Mouse (Mus musculus): ENCODE results near the gene Ctsa. TPM values are rescaled to one million over a fixed set of nuclear protein-coding genes. Genes with fewer than 3 reads are reported as not detected.
A peak's percentile ranks its signal among the peaks of the same experiment; 100 is the strongest.

Gene Ctsa
- total and polyA plus RNA-seq, 3 experiments: 19.9 to 45.5 (median 27.0) TPM

GRCm38 (mm10) chr2:164786388-164786885 lies 46.2 kb upstream of the Ctsa start:
- no peaks in the 10 kb centered on the region for H3K79me2 ChIP-seq (replicated peaks; ENCODE audit: control insufficient read depth, extremely low read depth, insufficient read depth, poor library complexity, severe bottlenecking)
- no peak overlapping the region for H3K4me3 ChIP-seq (replicated peaks in 1 of 3; ENCODE audit: low read depth in 2 of 3, low read length in 2 of 3, poor library complexity in 1 of 3)
- in situ Hi-C loops (cut with MboI; ENCODE audit: low pct_ligation_motif_present, low pct_unique_long_range_greater_than_20kb, low sequenced_read_pairs) (no loop called here), dilution Hi-C loops (cut with MboI; ENCODE audit: extremely low pct_ligation_motif_present, extremely low pct_unique_long_range_greater_than_20kb, low sequenced_read_pairs) (no loop called here)
- peaks cover 25% of the 10 kb centered on the region for H3K27me3 ChIP-seq (replicated peaks)
- H3K27ac ChIP-seq (ENCODE audit: insufficient read depth, low read depth): no peak overlapping the region
- H3K9ac ChIP-seq (ENCODE audit: insufficient read depth, low read depth): peak overlapping the region; percentile 45; the same call in 1 of the 2 replicates
- H3K9me3 ChIP-seq (replicated peaks; ENCODE audit: low read length): no peaks in the 10 kb centered on the region
- DNase-seq (ENCODE audit: extremely low read depth): no peak
- peaks cover 4 to 29% of the 10 kb centered on the region in 2 experiments for H3K36me3 ChIP-seq (replicated peaks in 1 of 2; ENCODE audit: control insufficient read depth in 1 of 2, insufficient read depth in 1 of 2, low read length in 1 of 2)
- peak overlapping the region; percentile 90 for H3K4me2 ChIP-seq (ENCODE audit: insufficient read depth, low read depth, poor library complexity, severe bottlenecking)
- TF ChIP-seq ZMIZ1 (IDR thresholded peaks at IDR 0.05; ENCODE audit: low read depth, low read length) (no peak), MYC (IDR thresholded peaks at IDR 0.05; ENCODE audit: low read depth, low read length) (no peak), NELFE (IDR thresholded peaks at IDR 0.05; ENCODE audit: low read depth, low read length) (no peak), IRF4 (IDR thresholded peaks at IDR 0.05; ENCODE audit: low read depth, low read length) (no peak), UBTF (IDR thresholded peaks at IDR 0.05; ENCODE audit: low read depth, low read length) (no peak), EP300 (IDR thresholded peaks at IDR 0.05; ENCODE audit: low read length) (no peak), ETS1 (conservative IDR thresholded peaks at IDR 0.05; ENCODE audit: low read depth, low read length) (no peak), POLR2AphosphoS2 (IDR thresholded peaks at IDR 0.05; ENCODE audit: low read depth, low read length) (no peak), SIN3A (IDR thresholded peaks at IDR 0.05; ENCODE audit: low read length) (no peak), POLR2A (IDR thresholded peaks at IDR 0.05; ENCODE audit: low read depth, low read length) (no peak), HCFC1 (IDR thresholded peaks at IDR 0.05; ENCODE audit: low read depth, low read length) (no peak), ELF1 (IDR thresholded peaks at IDR 0.05; ENCODE audit: low read depth, low read length) (no peak), ZKSCAN1 (IDR thresholded peaks at IDR 0.05; ENCODE audit: borderline replicate concordance, low read depth, low read length) (no peak), BHLHE40 (IDR thresholded peaks at IDR 0.05; ENCODE audit: low read depth, low read length) (no peak), RAD21 (IDR thresholded peaks at IDR 0.05; ENCODE audit: low read depth, low read length) (no peak), CHD1 (IDR thresholded peaks at IDR 0.05; ENCODE audit: low read depth, low read length) (no peak), NRF1 (IDR thresholded peaks at IDR 0.05; ENCODE audit: low read depth, low read length) (no peak), TBP (conservative IDR thresholded peaks at IDR 0.05; ENCODE audit: low read depth, low read length) (no peak)
- peaks cover 7 to 17% of the 10 kb centered on the region in 2 experiments for H3K4me1 ChIP-seq (ENCODE audit: control insufficient read depth in 1 of 2, insufficient read depth in 2 of 2)

GRCm38 (mm10) chr2:164787032-164787431 lies 45.6 kb upstream of the Ctsa start:
- Histone ChIP-seq H3K9me3 (replicated peaks; ENCODE audit: low read length) (no peaks in the 10 kb centered on the region), H3K9ac (ENCODE audit: insufficient read depth, low read depth) (no peak overlapping the region), H3K36me3 (replicated peaks in 1 of 2; ENCODE audit: control insufficient read depth in 1 of 2, insufficient read depth in 1 of 2, low read length in 1 of 2) (peaks cover 10 to 35% of the 10 kb centered on the region in 2 experiments), H3K27ac (ENCODE audit: insufficient read depth, low read depth) (no peak overlapping the region), H3K4me3 (replicated peaks in 1 of 3; ENCODE audit: low read depth in 2 of 3, low read length in 2 of 3, poor library complexity in 1 of 3) (no peak overlapping the region), H3K27me3 (replicated peaks) (peaks cover 19% of the 10 kb centered on the region), H3K79me2 (replicated peaks; ENCODE audit: control insufficient read depth, extremely low read depth, insufficient read depth, poor library complexity, severe bottlenecking) (no peaks in the 10 kb centered on the region), H3K4me1 (ENCODE audit: control insufficient read depth in 1 of 2, insufficient read depth in 2 of 2) (peaks cover 7 to 17% of the 10 kb centered on the region in 2 experiments), H3K4me2 (ENCODE audit: insufficient read depth, low read depth, poor library complexity, severe bottlenecking) (no peak overlapping the region)
- DNase-seq (ENCODE audit: extremely low read depth): no peak
- in situ Hi-C loops (cut with MboI; ENCODE audit: low pct_ligation_motif_present, low pct_unique_long_range_greater_than_20kb, low sequenced_read_pairs): no loop called here
- dilution Hi-C loops (cut with MboI; ENCODE audit: extremely low pct_ligation_motif_present, extremely low pct_unique_long_range_greater_than_20kb, low sequenced_read_pairs): no loop called here
- TF ChIP-seq NRF1 (IDR thresholded peaks at IDR 0.05; ENCODE audit: low read depth, low read length): no peak
- TF ChIP-seq CHD2 (IDR thresholded peaks at IDR 0.05; ENCODE audit: low read length): no peak
- TF ChIP-seq MAFK (IDR thresholded peaks at IDR 0.05; ENCODE audit: insufficient replicate concordance, low read length): no peak
- no peak for TF ChIP-seq USF2 (conservative IDR thresholded peaks at IDR 0.05; ENCODE audit: low read depth, low read length)
- no peak for TF ChIP-seq RAD21 (IDR thresholded peaks at IDR 0.05; ENCODE audit: low read depth, low read length)
- TF ChIP-seq MAX (IDR thresholded peaks at IDR 0.05; ENCODE audit: low read length): no peak
- TF ChIP-seq PAX5 (IDR thresholded peaks at IDR 0.05; ENCODE audit: low read length): no peak
- TF ChIP-seq ZMIZ1 (IDR thresholded peaks at IDR 0.05; ENCODE audit: low read depth, low read length): no peak
- TF ChIP-seq EP300 (IDR thresholded peaks at IDR 0.05; ENCODE audit: low read length): no peak
- no peak for TF ChIP-seq SIN3A (IDR thresholded peaks at IDR 0.05; ENCODE audit: low read length)
